Mouse (Mus musculus) heart, postnatal 36 days (tissue): Measurements from ENCODE around the gene Cpm. TPM values are rescaled to one million over a fixed set of nuclear protein-coding genes. Genes with fewer than 3 reads are reported as not detected.

Source experiments
- DNase-seq, 2 experiments: peaks; one replicate each; pipeline ENCODE4 v3.0.0; 2021 to 2022
- intact Hi-C: fragments of 180-260 bp; cut with DNase I; formaldehyde crosslinking; loops from one replicate; pipeline ENCODE4 v1.15.1; 2025
- total RNA-seq, 2 experiments: library from RNA; stranded (reverse); gene quantifications; 2 replicates each; pipeline ENCODE4 v1.2.3; 2021

Gene Cpm
- total RNA-seq, 2 experiments from 2014 or later = 3.7 to 3.9 TPM

- intact Hi-C loops = no loop called here
Observed at GRCm38 (mm10) chr10:117682858-117683733, 53.8 kb downstream of the Cpm start.

GRCm38 (mm10) chr10:117683734-117684037, 54.4 kb downstream of the Cpm start:
- intact Hi-C loops = no loop called here
- no peak for DNase-seq

More at GRCm38 (mm10) chr10:117682858-117683733, 53.8 kb downstream of the Cpm start:
- DNase-seq = no peak

GRCm38 (mm10) chr10:117684298-117685170, 55.2 kb downstream of the Cpm start:
- intact Hi-C loops = no loop called here
- DNase-seq = no peak

GRCm38 (mm10) chr10:117685171-117685848, 56.0 kb downstream of the Cpm start:
- no peak for DNase-seq
- intact Hi-C loops = no loop called here

- intact Hi-C loops = no loop called here
- no peak for DNase-seq
Observed at GRCm38 (mm10) chr10:117685849-117686591, 56.7 kb downstream of the Cpm start.

GRCm38 (mm10) chr10:117687018-117687417, 57.7 kb downstream of the Cpm start:
- intact Hi-C loops = no loop called here
- no peak for DNase-seq

GRCm38 (mm10) chr10:117687577-117687976, 58.3 kb downstream of the Cpm start:
- intact Hi-C loops = no loop called here
- no peak for DNase-seq

GRCm38 (mm10) chr10:117688204-117689151, 59.2 kb downstream of the Cpm start:
- intact Hi-C loops = no loop called here
- DNase-seq = peak in 1 of 2 experiments; percentile 19

- intact Hi-C loops = no loop called here
Observed at GRCm38 (mm10) chr10:117689297-117690100, 60.2 kb downstream of the Cpm start.

GRCm38 (mm10) chr10:117690101-117690352, 60.7 kb downstream of the Cpm start:
- no peak for DNase-seq
- intact Hi-C loops = no loop called here

More at GRCm38 (mm10) chr10:117689297-117690100, 60.2 kb downstream of the Cpm start:
- no peak for DNase-seq

GRCm38 (mm10) chr10:117690770-117691296, 61.5 kb downstream of the Cpm start:
- DNase-seq = no peak
- intact Hi-C loops = no loop called here

- DNase-seq = no peak
- intact Hi-C loops = no loop called here
Observed at GRCm38 (mm10) chr10:117691389-117691968, 62.2 kb downstream of the Cpm start.

GRCm38 (mm10) chr10:117692173-117692572, 62.9 kb downstream of the Cpm start:
- intact Hi-C loops = no loop called here
- no peak for DNase-seq

- DNase-seq = no peak
- intact Hi-C loops = no loop called here
Observed at GRCm38 (mm10) chr10:117692953-117693352, 63.7 kb downstream of the Cpm start.

GRCm38 (mm10) chr10:117694255-117694953, 65.1 kb downstream of the Cpm start:
- intact Hi-C loops = no loop called here
- no peak for DNase-seq

- intact Hi-C loops = no loop called here
- no peak for DNase-seq
Observed at GRCm38 (mm10) chr10:117695027-117695426, 65.7 kb downstream of the Cpm start.

GRCm38 (mm10) chr10:117695605-117696004, 66.3 kb downstream of the Cpm start:
- intact Hi-C loops = no loop called here
- DNase-seq = no peak
